Mouse (Mus musculus): Measurements from ENCODE around the gene Nat8f5.
"Not testable (repeated sequence)": the region's sequence is repeated elsewhere in the genome, so short reads cannot be mapped to it uniquely, and the experiment has no call there.

Nat8f5 gene

GRCm38 (mm10) chr6:85861247-85861646 lies 40.5 kb upstream of the Nat8f5 start:
- H3K4me1 ChIP-seq (replicated peaks; ENCODE audit: low read depth, low read length), result peaks cover 8% of the 10 kb centered on the region; the same call in 1 of the 2 replicates
- no peaks in the 10 kb centered on the region for H3K9me3 ChIP-seq (ENCODE audit: low read length)
- H3K4me3 ChIP-seq (replicated peaks; ENCODE audit: low read length), result no peak overlapping the region
- TF ChIP-seq NANOG (IDR thresholded peaks at IDR 0.05; ENCODE audit: borderline replicate concordance, low read length), result no peak
- TF ChIP-seq CTCF (conservative IDR thresholded peaks at IDR 0.05; ENCODE audit: low read length), result no peak
- TF ChIP-seq POU5F1 (IDR thresholded peaks at IDR 0.05; ENCODE audit: borderline replicate concordance, low read length), result no peak
- 0 out of 2 replicates have a peak, but pooled peaks cover 6% of the 10 kb centered on the region for H3K27me3 ChIP-seq (ENCODE audit: insufficient read depth, low read length)
- no peaks in the 10 kb centered on the region for H3K36me3 ChIP-seq (ENCODE audit: insufficient read depth, low read length)

DNA sequence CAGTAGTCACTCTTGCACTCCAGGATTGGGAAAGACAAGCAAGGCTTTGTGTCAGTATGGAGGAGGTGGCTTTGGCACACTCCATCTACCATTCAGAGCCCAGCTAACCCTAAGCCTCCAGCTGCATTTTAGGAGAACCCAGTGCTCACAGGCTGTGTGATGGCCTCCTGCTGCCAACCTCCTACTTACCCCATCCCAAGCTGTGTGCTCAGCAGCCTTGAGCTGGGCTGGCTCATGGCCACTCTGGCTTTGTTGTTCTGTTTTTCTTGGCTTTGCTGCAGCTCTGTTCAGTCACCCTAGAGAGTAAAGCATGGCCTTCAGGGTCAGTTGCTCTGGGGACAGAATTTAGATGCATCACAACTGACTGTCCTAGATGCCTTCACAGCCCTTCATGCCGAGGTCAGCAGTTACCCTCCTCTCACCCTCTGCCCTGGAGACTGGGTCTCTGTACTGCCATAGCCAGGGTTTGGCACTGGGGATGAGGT lies 35.5 kb upstream of the Nat8f5 start:
- Histone ChIP-seq H3K36me3 (ENCODE audit: insufficient read depth, low read length) (no peaks in the 10 kb centered on the region), H3K4me3 (replicated peaks; ENCODE audit: low read length) (no peak overlapping the region), H3K9me3 (ENCODE audit: low read length) (no peaks in the 10 kb centered on the region), H3K4me1 (replicated peaks; ENCODE audit: low read depth, low read length) (no peaks in the 10 kb centered on the region; the same call in 1 of the 2 replicates), H3K27me3 (ENCODE audit: insufficient read depth, low read length) (0 out of 2 replicates have a peak, but pooled peaks cover 2% of the 10 kb centered on the region)
- TF ChIP-seq NANOG (IDR thresholded peaks at IDR 0.05; ENCODE audit: borderline replicate concordance, low read length) (no peak), CTCF (conservative IDR thresholded peaks at IDR 0.05; ENCODE audit: low read length) (no peak), POU5F1 (IDR thresholded peaks at IDR 0.05; ENCODE audit: borderline replicate concordance, low read length) (no peak)

- H3K4me1 ChIP-seq (replicated peaks; ENCODE audit: low read depth, low read length), result peaks cover 24% of the 10 kb centered on the region
- no peaks in the 10 kb centered on the region for H3K36me3 ChIP-seq (ENCODE audit: insufficient read depth, low read length)
- no peaks in the 10 kb centered on the region for H3K9me3 ChIP-seq (ENCODE audit: low read length)
- H3K4me3 ChIP-seq (replicated peaks; ENCODE audit: low read length), result no peak overlapping the region
- TF ChIP-seq CTCF (conservative IDR thresholded peaks at IDR 0.05; ENCODE audit: low read length), result no peak
- no peak for TF ChIP-seq NANOG (IDR thresholded peaks at IDR 0.05; ENCODE audit: borderline replicate concordance, low read length)
- TF ChIP-seq POU5F1 (IDR thresholded peaks at IDR 0.05; ENCODE audit: borderline replicate concordance, low read length), result no peak
- H3K27me3 ChIP-seq (ENCODE audit: insufficient read depth, low read length), result no peaks in the 10 kb centered on the region
Observed at GRCm38 (mm10) chr6:85853481-85853880, 32.7 kb upstream of the Nat8f5 start.

GRCm38 (mm10) chr6:85851062-85851773 lies 30.4 kb upstream of the Nat8f5 start:
- Histone ChIP-seq H3K27me3 (ENCODE audit: insufficient read depth, low read length) (no peaks in the 10 kb centered on the region), H3K4me3 (replicated peaks; ENCODE audit: low read length) (no peak overlapping the region), H3K36me3 (ENCODE audit: insufficient read depth, low read length) (no peaks in the 10 kb centered on the region), H3K4me1 (replicated peaks; ENCODE audit: low read depth, low read length) (peaks cover 45% of the 10 kb centered on the region), H3K9me3 (ENCODE audit: low read length) (no peaks in the 10 kb centered on the region)
- no peak for TF ChIP-seq CTCF (conservative IDR thresholded peaks at IDR 0.05; ENCODE audit: low read length)
- TF ChIP-seq NANOG (IDR thresholded peaks at IDR 0.05; ENCODE audit: borderline replicate concordance, low read length), result no peak
- no peak for TF ChIP-seq POU5F1 (IDR thresholded peaks at IDR 0.05; ENCODE audit: borderline replicate concordance, low read length)

DNA sequence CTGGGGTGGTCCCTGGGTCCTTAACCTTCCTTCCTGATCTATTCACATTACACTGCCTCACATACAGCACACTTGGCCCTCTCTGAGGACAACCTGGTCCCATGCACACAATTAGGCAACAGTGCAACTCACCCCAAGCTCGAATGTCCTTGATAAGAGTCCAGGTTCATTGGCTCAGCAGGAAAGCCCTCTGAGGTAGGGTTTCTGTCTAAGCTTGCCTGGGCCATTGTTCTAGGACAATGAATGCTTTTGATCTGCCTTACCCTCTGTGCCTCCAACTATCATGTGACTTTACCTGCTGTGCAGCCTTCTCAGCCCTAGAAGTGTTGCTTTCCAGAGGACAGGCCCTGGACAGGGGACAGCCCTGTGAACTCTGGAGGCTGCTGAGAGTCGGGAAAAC lies 28.5 kb upstream of the Nat8f5 start:
- TF ChIP-seq POU5F1 (IDR thresholded peaks at IDR 0.05; ENCODE audit: borderline replicate concordance, low read length) (no peak), NANOG (IDR thresholded peaks at IDR 0.05; ENCODE audit: borderline replicate concordance, low read length) (peak; percentile 61)
- H3K36me3 ChIP-seq (ENCODE audit: insufficient read depth, low read length), result no peaks in the 10 kb centered on the region
- H3K9me3 ChIP-seq (ENCODE audit: low read length), result no peaks in the 10 kb centered on the region
- H3K27me3 ChIP-seq (ENCODE audit: insufficient read depth, low read length), result no peaks in the 10 kb centered on the region
- peaks cover 55% of the 10 kb centered on the region for H3K4me1 ChIP-seq (replicated peaks; ENCODE audit: low read depth, low read length)
- H3K4me3 ChIP-seq (replicated peaks; ENCODE audit: low read length), result no peak overlapping the region

GRCm38 (mm10) chr6:85848140-85848539 lies 27.4 kb upstream of the Nat8f5 start:
- Histone ChIP-seq H3K9me3 (ENCODE audit: low read length) (no peaks in the 10 kb centered on the region), H3K4me3 (replicated peaks; ENCODE audit: low read length) (peak overlapping the region; percentile 41; the same call in 1 of the 2 replicates), H3K4me1 (replicated peaks; ENCODE audit: low read depth, low read length) (peaks cover 55% of the 10 kb centered on the region), H3K27me3 (ENCODE audit: insufficient read depth, low read length) (no peaks in the 10 kb centered on the region), H3K36me3 (ENCODE audit: insufficient read depth, low read length) (no peaks in the 10 kb centered on the region)
- TF ChIP-seq NANOG (IDR thresholded peaks at IDR 0.05; ENCODE audit: borderline replicate concordance, low read length) (peak; percentile 32; the same call in 1 of the 2 replicates), CTCF (conservative IDR thresholded peaks at IDR 0.05; ENCODE audit: low read length) (no peak), POU5F1 (IDR thresholded peaks at IDR 0.05; ENCODE audit: borderline replicate concordance, low read length) (no peak)

GRCm38 (mm10) chr6:85846921-85847320 lies 26.1 kb upstream of the Nat8f5 start:
- Histone ChIP-seq H3K4me3 (replicated peaks; ENCODE audit: low read length) (no peak overlapping the region), H3K9me3 (ENCODE audit: low read length) (no peaks in the 10 kb centered on the region), H3K4me1 (replicated peaks; ENCODE audit: low read depth, low read length) (peaks cover 55% of the 10 kb centered on the region), H3K27me3 (ENCODE audit: insufficient read depth, low read length) (no peaks in the 10 kb centered on the region), H3K36me3 (ENCODE audit: insufficient read depth, low read length) (no peaks in the 10 kb centered on the region)
- TF ChIP-seq NANOG (IDR thresholded peaks at IDR 0.05; ENCODE audit: borderline replicate concordance, low read length), result no peak
- TF ChIP-seq CTCF (conservative IDR thresholded peaks at IDR 0.05; ENCODE audit: low read length), result no peak
- no peak for TF ChIP-seq POU5F1 (IDR thresholded peaks at IDR 0.05; ENCODE audit: borderline replicate concordance, low read length)

DNA sequence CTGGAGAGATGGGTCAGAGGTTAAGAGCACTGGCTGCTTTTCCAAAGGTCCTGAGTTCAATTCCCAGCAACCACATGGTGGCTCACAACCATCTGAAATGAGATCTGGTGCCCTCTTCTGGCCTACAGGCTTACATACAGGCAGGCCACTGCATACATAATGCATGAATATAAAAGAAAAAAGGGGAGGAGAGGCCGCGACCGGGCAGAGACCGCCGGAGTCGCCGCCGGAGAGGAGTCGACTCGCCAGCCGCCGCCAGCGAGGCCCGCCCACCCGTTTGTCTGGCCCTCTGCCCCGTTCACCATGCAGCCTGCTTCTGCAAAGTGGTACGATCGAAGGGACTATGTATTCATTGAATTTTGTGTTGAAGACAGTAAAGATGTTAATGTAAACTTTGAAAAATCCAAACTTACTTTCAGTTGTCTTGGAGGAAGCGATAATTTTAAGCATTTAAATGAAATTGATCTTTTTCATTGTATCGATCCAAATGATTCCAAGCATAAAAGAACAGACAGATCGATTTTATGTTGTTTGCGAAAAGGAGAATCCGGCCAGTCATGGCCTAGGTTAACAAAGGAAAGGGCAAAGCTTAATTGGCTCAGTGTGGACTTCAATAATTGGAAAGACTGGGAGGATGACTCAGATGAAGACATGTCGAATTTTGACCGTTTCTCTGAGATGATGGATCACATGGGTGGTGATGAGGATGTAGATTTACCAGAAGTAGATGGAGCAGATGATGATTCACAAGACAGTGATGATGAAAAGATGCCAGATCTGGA lies 23.1 kb upstream of the Nat8f5 start:
- not testable (repeated sequence) for H3K9me3 ChIP-seq (ENCODE audit: low read length); H3K36me3 ChIP-seq (ENCODE audit: insufficient read depth, low read length); H3K4me3 ChIP-seq (replicated peaks; ENCODE audit: low read length); H3K27me3 ChIP-seq (ENCODE audit: insufficient read depth, low read length)
- H3K4me1 ChIP-seq (replicated peaks; ENCODE audit: low read depth, low read length), result peaks cover 34% of the 10 kb centered on the region
- peak; percentile 26; the same call in 1 of the 2 replicates for TF ChIP-seq CTCF (conservative IDR thresholded peaks at IDR 0.05; ENCODE audit: low read length)
